Mouse (Mus musculus) thymus, adult 2 months (tissue): ENCODE measurements around the gene 2010111I01Rik.

Experiments used
- CTCF ChIP-seq: fragments of 200-500 bp; IDR thresholded peaks from 2 replicates; pipeline ENCODE4 v1.5.1; 2012; ENCODE audit warnings: mild to moderate bottlenecking, control low read depth, low read length, moderate library complexity, borderline replicate concordance; ENCODE audit not compliant: control insufficient read depth, poor library complexity, insufficient read depth; ENCODE audit errors: extremely low read depth
- POLR2A ChIP-seq: fragments of 200-500 bp; IDR thresholded peaks from 2 replicates; pipeline ENCODE4 v1.6.1; 2012; ENCODE audit warnings: mild to moderate bottlenecking, low read length, control low read depth, moderate library complexity; ENCODE audit not compliant: control insufficient read depth, poor library complexity, insufficient read depth; ENCODE audit errors: extremely low read depth

- no peak for TF ChIP-seq POLR2A
- no peak for TF ChIP-seq CTCF
These were observed 109.4 kb downstream of the 2010111I01Rik start for GRCm38 (mm10) chr13:63073911-63074675.
